Mouse (Mus musculus) liver, adult 2 months (tissue): Measurements from ENCODE around the gene Ncoa6.

ENCODE experiments used
- CTCF ChIP-seq: fragments of 200-500 bp; IDR thresholded peaks from 2 replicates; pipeline ENCODE4 v1.5.1; 2011; ENCODE audit warnings: low read depth, low read length, control low read depth
- POLR2A ChIP-seq: fragments of 200-500 bp; IDR thresholded peaks from 2 replicates; pipeline ENCODE4 v1.6.1; 2011; ENCODE audit warnings: low read length, control low read depth; ENCODE audit not compliant: insufficient read depth; ENCODE audit errors: extremely low read depth

DNA sequence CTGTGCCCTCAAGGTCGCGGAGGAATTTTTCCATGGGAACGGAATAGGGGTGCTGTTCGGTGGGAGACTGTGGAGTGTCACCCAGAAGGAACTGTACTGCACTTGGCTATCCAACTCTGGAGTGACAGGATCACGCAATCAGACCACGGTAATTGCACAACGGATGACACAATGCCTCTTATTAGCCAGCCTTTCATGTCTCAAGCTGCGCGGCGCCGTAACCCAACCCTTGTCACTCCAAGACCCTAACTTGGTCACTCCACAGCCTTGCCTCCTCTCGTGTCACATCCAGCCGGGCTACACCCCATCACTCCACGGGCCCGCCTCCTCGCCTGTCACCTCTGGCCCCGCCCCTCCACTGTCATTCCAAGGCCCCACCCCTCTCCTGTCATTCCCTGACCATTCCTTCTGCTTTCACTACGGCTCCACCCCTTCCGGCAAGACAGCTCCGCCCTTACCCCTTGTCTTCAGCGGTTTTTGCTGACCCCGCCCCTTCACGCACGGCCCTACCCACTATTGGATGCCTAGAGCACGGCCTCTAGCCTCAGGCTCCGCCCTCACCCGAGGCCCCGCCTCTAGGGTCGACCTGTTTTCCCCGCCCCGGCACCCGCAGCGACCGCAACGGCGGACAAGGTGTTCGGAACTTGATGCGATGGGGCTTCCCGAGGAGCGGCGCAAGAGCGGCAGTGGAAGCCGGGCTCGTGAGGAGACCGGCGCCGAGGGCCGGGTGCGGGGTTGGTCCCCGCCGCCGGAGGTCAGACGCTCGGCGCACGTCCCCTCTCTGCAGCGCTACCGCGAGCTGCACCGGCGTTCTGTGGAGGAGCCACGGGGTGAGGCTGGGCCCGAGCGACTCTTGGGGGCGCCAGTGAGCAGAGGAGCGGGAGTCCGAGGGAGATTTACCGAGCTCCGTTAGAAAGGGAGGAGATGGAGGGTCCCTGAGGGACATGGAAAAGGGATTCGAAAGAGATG is 44.0 kb upstream of the Ncoa6 start, which contains the start of the genes Acss2 and Ggt7:
- peak; percentile 80 for TF ChIP-seq CTCF
- peak; percentile 95 for TF ChIP-seq POLR2A
